Mouse (Mus musculus) hindbrain, embryonic 14.5 days (tissue): ENCODE measurements around the gene Edaradd. TPM values are rescaled to one million over a fixed set of nuclear protein-coding genes. Genes with fewer than 3 reads are reported as not detected.

Experiments
- ATAC-seq: fragments of 200-750 bp; cut with Nextera tagmentation; 2 replicates; pipeline ENCODE4 v1.8.0; 2017; ENCODE audit warnings: moderate number of reproducible peaks, mild to moderate bottlenecking, moderate TSS enrichment, moderate library complexity; ENCODE audit not compliant: low FRiP score
- DNase-seq: peaks from one replicate; pipeline ENCODE4 v3.0.0-alpha.2; 2015; ENCODE audit warnings: low spot score
- H3K27ac ChIP-seq: fragments of 300-500 bp; sonication (generic); 2 replicates; pipeline ENCODE4 v1.5.1; 2014; ENCODE audit warnings: mild to moderate bottlenecking, moderate library complexity
- H3K27me3 ChIP-seq: fragments of 300-500 bp; sonication (generic); 2 replicates; pipeline ENCODE4 v1.6.1; 2014; ENCODE audit warnings: mild to moderate bottlenecking, low read length, mixed read lengths; ENCODE audit not compliant: control insufficient read depth, insufficient read depth
- H3K36me3 ChIP-seq: fragments of 300-500 bp; sonication (generic); replicated peaks from 2 replicates; pipeline ENCODE4 v1.6.1; 2014; ENCODE audit not compliant: control insufficient read depth, insufficient read depth
- H3K4me1 ChIP-seq: fragments of 300-500 bp; sonication (generic); replicated peaks from 2 replicates; pipeline ENCODE4 v1.6.1; 2014; ENCODE audit warnings: antibody characterized with exemption, low read length, mixed read lengths; ENCODE audit not compliant: control insufficient read depth, insufficient read depth
- H3K4me2 ChIP-seq: fragments of 300-500 bp; sonication (generic); replicated peaks from 2 replicates; pipeline ENCODE4 v1.6.1; 2014; ENCODE audit warnings: mild to moderate bottlenecking, moderate library complexity
- H3K4me3 ChIP-seq: fragments of 300-500 bp; sonication (generic); replicated peaks from 2 replicates; pipeline ENCODE4 v1.5.1; 2014; ENCODE audit warnings: mild to moderate bottlenecking, low read length
- H3K9ac ChIP-seq: fragments of 300-500 bp; sonication (generic); 2 replicates; pipeline ENCODE4 v1.6.1; 2014
- H3K9me3 ChIP-seq: fragments of 300-500 bp; sonication (generic); 2 replicates; pipeline ENCODE4 v1.6.1; 2016; ENCODE audit warnings: low read length; ENCODE audit not compliant: control insufficient read depth
- WGBS: fragments of 180-500 bp; shearing (Covaris S2); extraction: QIAGEN DNeasy Blood & Tissue Kit; methylation state at CpG from one replicate; pipeline ENCODE4 v1.1.7; 2014; 5-methylcytosine and 5-hydroxymethylcytosine counted together
- polyA plus RNA-seq: library from polyadenylated mRNA; unstranded; fragments of >200 nt; fragmentation: Nextera tagmentation; extraction: Ambion mirVana; gene quantifications from 2 replicates; pipeline ENCODE4 v1.2.1, GENCODE M21; 2014

Gene Edaradd
- polyA plus RNA-seq, 1 experiment from 2014 or later: 2.0 TPM

DNA sequence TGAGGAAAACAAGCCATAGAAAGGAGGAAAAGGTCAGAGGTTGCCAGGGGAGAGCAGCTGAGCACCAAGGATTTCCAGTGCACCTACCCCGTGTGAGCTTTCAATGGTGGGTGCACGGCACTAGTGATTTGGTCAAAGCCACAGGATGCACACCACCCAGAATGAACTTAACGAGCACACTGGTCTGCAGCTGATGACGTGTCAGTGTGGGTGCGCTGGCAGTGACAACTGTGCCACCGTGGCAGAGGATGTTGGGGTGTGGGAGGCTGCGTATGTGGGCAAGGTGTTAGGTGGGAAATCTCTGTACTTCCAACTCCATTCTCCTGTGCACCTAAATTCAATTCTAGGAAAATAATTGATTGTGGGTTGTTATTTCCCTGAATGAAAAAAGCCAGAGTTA lies 21.1 kb downstream of the Edaradd start:
- Histone ChIP-seq H3K27ac (no peak overlapping the region), H3K27me3 (no peaks in the 10 kb centered on the region), H3K4me2 (no peak overlapping the region), H3K36me3 (no peaks in the 10 kb centered on the region), H3K9ac (no peak overlapping the region), H3K4me1 (0 out of 2 replicates have a peak, but pooled peaks cover 4% of the 10 kb centered on the region), H3K4me3 (no peak overlapping the region), H3K9me3 (no peaks in the 10 kb centered on the region)
- WGBS: 87% methylated on average over 7 of the region's 7 CpGs
- DNase-seq (no peak), ATAC-seq (no peak)

DNA sequence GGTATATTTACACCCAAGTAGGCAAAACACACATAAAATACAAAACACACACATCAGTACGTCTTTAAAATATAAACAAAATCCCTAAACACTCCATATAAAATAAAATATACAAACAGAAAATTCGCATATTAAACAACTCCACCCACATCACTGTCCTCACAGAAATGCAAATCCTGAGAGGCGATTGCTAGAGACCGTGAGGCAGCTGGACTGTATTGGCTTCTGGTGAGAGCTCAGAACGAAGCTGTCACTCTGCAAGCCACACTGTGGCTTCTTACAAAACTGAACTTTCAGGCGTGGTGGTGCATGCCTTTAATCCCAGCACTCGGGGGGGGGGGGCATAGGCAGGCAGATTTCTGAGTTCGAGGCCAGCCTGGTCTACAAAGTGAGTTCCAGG lies 22.4 kb downstream of the Edaradd start:
- Histone ChIP-seq H3K9ac (no peak overlapping the region), H3K27ac (no peak overlapping the region), H3K4me1 (no peaks in the 10 kb centered on the region), H3K4me3 (no peak overlapping the region), H3K9me3 (no peaks in the 10 kb centered on the region), H3K27me3 (no peaks in the 10 kb centered on the region), H3K36me3 (no peaks in the 10 kb centered on the region), H3K4me2 (no peak overlapping the region)
- no peak for ATAC-seq
- DNase-seq: no peak
- 43% methylated on average over 8 of the region's 8 CpGs for WGBS

DNA sequence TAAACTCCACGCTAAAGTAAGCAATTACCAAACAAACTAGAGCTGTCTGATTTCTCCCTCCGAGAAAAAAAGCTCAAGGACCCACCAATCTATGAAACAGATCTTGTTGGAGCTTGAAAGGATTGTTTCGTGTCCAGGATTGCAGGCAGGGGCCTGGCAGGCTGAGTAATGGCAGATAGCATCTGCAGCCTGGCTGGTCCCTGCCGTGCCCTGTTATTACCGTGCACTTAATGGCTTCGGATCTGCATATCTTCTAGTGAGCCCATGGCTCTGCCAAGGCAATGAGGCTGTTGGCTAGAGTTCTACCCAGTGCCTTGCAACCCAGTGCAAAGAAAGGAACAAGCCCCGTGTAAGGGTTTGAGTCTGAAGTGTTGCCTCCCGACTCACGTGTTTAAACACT lies 25.5 kb downstream of the Edaradd start:
- Histone ChIP-seq H3K36me3 (no peaks in the 10 kb centered on the region), H3K27me3 (no peaks in the 10 kb centered on the region), H3K9me3 (no peaks in the 10 kb centered on the region), H3K27ac (no peak overlapping the region), H3K4me1 (no peaks in the 10 kb centered on the region), H3K4me2 (no peak overlapping the region), H3K9ac (no peak overlapping the region), H3K4me3 (no peak overlapping the region)
- ATAC-seq: no peak
- WGBS: 86% methylated on average over 9 of the region's 9 CpGs
- no peak for DNase-seq

DNA sequence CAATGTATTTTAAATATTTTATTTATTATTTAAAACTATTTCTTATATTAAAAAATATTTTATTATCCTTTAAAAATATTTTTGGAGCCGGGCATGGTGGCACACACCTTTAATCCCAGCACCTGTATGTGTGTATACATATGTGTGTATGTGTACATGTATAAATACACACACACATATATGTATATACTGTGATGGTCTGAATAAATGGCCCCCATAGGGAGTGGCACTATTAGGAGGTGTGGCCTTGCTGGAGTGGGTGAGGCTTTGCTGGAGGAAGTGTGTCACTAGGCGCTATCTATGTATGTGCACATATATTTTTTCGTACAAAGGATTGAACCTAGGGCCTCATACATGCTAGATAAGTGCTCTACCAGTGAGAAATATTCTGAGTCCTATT lies 27.7 kb downstream of the Edaradd start:
- Histone ChIP-seq H3K4me3 (no peak overlapping the region), H3K9ac (no peak overlapping the region), H3K4me1 (no peaks in the 10 kb centered on the region), H3K9me3 (no peaks in the 10 kb centered on the region), H3K27me3 (no peaks in the 10 kb centered on the region), H3K27ac (no peak overlapping the region), H3K36me3 (no peaks in the 10 kb centered on the region), H3K4me2 (no peak overlapping the region)
- WGBS: 88% methylated on average over 3 of the region's 3 CpGs
- ATAC-seq (no peak), DNase-seq (no peak)

DNA sequence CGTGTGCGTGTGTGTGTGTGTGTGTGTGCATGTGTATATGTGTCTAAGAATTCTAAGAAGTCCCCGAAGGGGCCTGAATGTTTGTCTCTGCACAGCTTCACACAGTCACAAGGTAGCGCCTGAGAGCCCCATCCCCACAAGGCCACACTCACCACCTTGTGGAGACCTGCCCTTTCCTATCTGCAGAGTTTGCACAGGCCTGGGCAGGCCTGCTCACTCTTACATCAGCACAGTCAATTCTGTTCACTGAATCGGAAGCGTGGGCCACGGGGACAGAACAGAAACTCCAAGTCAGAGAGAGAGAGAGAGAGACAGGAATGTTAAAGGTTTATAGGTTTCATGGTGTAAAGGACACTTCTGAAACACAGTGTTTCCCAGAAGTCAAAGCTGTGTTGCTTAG lies 34.6 kb downstream of the Edaradd start:
- Histone ChIP-seq H3K9me3 (no peaks in the 10 kb centered on the region), H3K9ac (no peak overlapping the region), H3K4me1 (no peaks in the 10 kb centered on the region), H3K36me3 (no peaks in the 10 kb centered on the region), H3K4me3 (no peak overlapping the region), H3K27ac (no peak overlapping the region), H3K27me3 (no peaks in the 10 kb centered on the region), H3K4me2 (no peak overlapping the region)
- 82% methylated on average over 7 of the region's 7 CpGs for WGBS
- DNase-seq (no peak), ATAC-seq (no peak)

DNA sequence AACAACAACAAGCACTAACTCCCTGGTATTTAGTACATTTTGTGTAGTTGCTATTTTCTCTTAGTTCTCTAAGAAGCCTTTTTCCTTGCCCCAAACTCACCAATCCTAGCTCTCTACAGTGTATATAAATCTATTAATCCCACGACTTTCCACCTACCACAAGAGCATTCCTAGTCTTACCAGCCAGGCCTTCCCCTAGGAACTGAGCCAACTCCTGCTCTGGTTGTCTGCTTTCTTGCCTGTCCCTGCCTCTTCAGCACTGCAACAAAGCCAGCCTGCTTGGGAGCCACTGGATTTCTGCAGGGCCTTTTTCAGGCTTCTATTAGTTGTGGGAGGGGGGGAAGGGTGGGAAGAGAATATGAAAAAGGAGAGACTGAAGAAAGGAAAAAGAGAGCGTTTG lies 35.0 kb downstream of the Edaradd start:
- no peak for ATAC-seq
- 72% methylated on average over 2 of the region's 2 CpGs for WGBS
- H3K27me3 ChIP-seq: no peaks in the 10 kb centered on the region
- H3K4me3 ChIP-seq: no peak overlapping the region
- DNase-seq: no peak
- no peak overlapping the region for H3K4me2 ChIP-seq
- H3K9ac ChIP-seq: no peak overlapping the region
- no peaks in the 10 kb centered on the region for H3K36me3 ChIP-seq
- H3K9me3 ChIP-seq: no peaks in the 10 kb centered on the region
- no peak overlapping the region for H3K27ac ChIP-seq
- no peaks in the 10 kb centered on the region for H3K4me1 ChIP-seq

DNA sequence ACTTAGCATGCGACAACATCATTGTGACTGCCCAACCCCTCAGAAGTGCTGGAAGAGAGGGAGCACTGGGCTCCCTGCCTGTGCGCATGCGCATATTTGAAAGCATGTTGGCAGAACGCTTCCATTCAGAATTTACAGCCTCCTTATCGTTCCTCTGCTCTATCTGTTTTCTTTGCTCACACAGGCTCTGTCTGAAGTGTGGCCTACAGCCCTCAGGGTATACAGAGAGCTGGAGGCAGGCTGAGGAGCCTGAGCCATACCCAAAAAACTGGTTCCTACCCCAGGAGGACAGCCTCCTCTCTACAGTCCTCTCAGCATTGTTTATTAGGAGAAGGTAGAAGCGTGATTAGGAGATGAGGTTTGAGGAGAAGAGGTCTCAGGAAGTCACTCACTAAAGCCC lies 40.4 kb downstream of the Edaradd start:
- 83% methylated on average over 6 of the region's 6 CpGs for WGBS

DNA sequence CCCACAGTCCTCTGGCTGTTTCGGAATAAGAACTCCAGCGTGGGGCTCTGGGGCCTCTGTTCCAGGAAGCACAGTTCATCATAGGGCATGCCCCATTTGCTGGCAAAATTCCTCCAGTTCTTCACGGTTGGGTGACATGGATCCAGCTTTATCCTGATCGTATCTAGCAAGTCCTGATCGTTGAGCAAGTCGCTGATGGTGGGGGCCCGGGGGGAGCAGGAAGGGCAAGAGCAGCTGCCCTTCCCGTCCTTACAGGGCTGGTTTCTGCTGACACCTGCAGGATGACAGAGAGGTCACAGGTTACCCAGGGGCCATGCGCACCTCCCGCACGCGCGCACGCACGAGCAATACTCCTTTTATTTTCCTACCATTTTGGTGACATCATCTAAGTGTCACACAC lies 41.9 kb downstream of the Edaradd start:
- ATAC-seq: no peak
- Histone ChIP-seq H3K4me3 (no peak overlapping the region), H3K4me2 (no peak overlapping the region), H3K9me3 (no peaks in the 10 kb centered on the region), H3K4me1 (no peaks in the 10 kb centered on the region), H3K36me3 (no peaks in the 10 kb centered on the region), H3K9ac (no peak overlapping the region), H3K27ac (no peak overlapping the region), H3K27me3 (no peaks in the 10 kb centered on the region)
- DNase-seq: no peak
- 82% methylated on average over 15 of the region's 15 CpGs for WGBS

More for the DNA sequence above, 40.4 kb downstream of the Edaradd start:
- ATAC-seq (no peak), DNase-seq (no peak)
- Histone ChIP-seq H3K27me3 (no peaks in the 10 kb centered on the region), H3K4me3 (no peak overlapping the region), H3K4me1 (no peaks in the 10 kb centered on the region), H3K9me3 (no peaks in the 10 kb centered on the region), H3K4me2 (no peak overlapping the region), H3K36me3 (no peaks in the 10 kb centered on the region), H3K9ac (no peak overlapping the region), H3K27ac (no peak overlapping the region)

DNA sequence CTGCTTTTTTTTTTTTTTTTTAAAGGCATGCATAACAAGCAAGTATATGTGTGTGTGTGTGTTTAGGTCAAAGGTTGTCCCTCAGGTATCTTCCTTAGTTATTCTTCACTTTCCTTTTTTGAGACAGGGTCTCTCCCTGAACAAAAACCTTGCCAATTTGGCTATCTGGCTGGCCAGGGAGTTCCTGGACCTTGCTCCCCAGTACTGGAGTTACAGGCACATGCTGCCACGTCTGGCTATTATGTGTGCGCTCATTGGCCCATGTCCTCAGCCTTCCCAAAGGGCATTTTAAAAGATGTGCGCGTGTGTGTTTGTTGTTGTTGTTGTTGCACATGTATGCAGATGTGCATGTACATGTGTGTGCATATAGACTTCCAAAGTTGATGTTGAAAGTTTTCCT lies 43.4 kb downstream of the Edaradd start:
- Histone ChIP-seq H3K4me1 (no peaks in the 10 kb centered on the region), H3K9ac (no peak overlapping the region), H3K27me3 (no peaks in the 10 kb centered on the region), H3K4me2 (no peak overlapping the region), H3K27ac (no peak overlapping the region), H3K36me3 (no peaks in the 10 kb centered on the region), H3K4me3 (no peak overlapping the region), H3K9me3 (no peaks in the 10 kb centered on the region)
- DNase-seq (no peak), ATAC-seq (no peak)
- 85% methylated on average over 4 of the region's 4 CpGs for WGBS

DNA sequence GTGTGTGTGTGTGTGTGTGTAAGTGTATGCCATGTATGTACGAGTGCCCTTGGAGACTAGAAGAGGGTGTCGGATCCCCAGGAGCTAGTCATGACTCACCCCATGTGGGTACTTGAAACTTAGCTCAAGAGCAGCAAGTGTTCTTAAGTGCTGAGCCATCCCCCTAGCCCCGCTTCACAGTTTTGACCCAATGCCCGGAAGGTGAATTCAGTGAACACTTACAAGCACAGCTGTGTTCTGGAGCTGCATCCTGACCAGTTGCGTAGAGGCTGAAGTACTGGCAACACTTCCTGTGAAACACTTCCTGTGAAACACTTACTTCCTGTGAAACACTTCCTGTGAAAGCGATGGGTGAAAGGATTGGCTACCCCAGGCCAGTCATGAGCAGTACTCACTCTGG lies 45.0 kb downstream of the Edaradd start:
- DNase-seq (no peak), ATAC-seq (no peak)
- H3K4me2 ChIP-seq: no peak overlapping the region
- no peak overlapping the region for H3K4me3 ChIP-seq
- H3K27me3 ChIP-seq: no peaks in the 10 kb centered on the region
- H3K9ac ChIP-seq: no peak overlapping the region
- no peak overlapping the region for H3K27ac ChIP-seq
- H3K9me3 ChIP-seq: no peaks in the 10 kb centered on the region
- H3K4me1 ChIP-seq: no peaks in the 10 kb centered on the region
- H3K36me3 ChIP-seq: no peaks in the 10 kb centered on the region
- WGBS: 92% methylated on average over 6 of the region's 6 CpGs
